Mouse (Mus musculus) T-helper 1 cell (primary cell): Measurements from ENCODE around the gene Swsap1.

Source experiments
- in situ Hi-C: fragments of 300-600 bp; cut with MboI, MseI; formaldehyde crosslinking; loops from one replicate; pipeline ENCODE4 v1.15.1; 2025; ENCODE audit warnings: high pct_unique_total_duplicates

The Swsap1 gene

GRCm38 (mm10) chr9:21955570-21956281 lies at the start of gene Swsap1:
Gene Swsap1 (plus strand): TSS chr9:21955755.
- in situ Hi-C loops, result no loop called here

GRCm38 (mm10) chr9:21908216-21908615 lies 47.3 kb upstream of the Swsap1 start:
- in situ Hi-C loops, result no loop called here

- in situ Hi-C loops, result no loop called here
These were observed 45.9 kb upstream of the Swsap1 start for GRCm38 (mm10) chr9:21909474-21910223.

- in situ Hi-C loops, result no loop called here
These were observed 38.6 kb upstream of the Swsap1 start for GRCm38 (mm10) chr9:21916851-21917492.

GRCm38 (mm10) chr9:21917493-21918034 lies 38.0 kb upstream of the Swsap1 start:
- in situ Hi-C loops, result no loop called here

- in situ Hi-C loops, result no loop called here
These were observed 37.4 kb upstream of the Swsap1 start, which contains the start of gene Rab3d for GRCm38 (mm10) chr9:21918035-21918592. Gene Rab3d (minus strand): TSS chr9:21918192.

- in situ Hi-C loops, result no loop called here
These were observed 36.7 kb upstream of the Swsap1 start for GRCm38 (mm10) chr9:21918692-21919384.

GRCm38 (mm10) chr9:21923036-21923435 lies 32.5 kb upstream of the Swsap1 start:
- in situ Hi-C loops, result no loop called here

- in situ Hi-C loops, result no loop called here
These were observed 32.0 kb upstream of the Swsap1 start for GRCm38 (mm10) chr9:21923490-21924098.

- in situ Hi-C loops, result no loop called here
These were observed 31.5 kb upstream of the Swsap1 start for GRCm38 (mm10) chr9:21924099-21924493.

GRCm38 (mm10) chr9:21925034-21925433 lies 30.5 kb upstream of the Swsap1 start:
- in situ Hi-C loops, result no loop called here

GRCm38 (mm10) chr9:21925506-21925905 lies 30.0 kb upstream of the Swsap1 start:
- in situ Hi-C loops, result no loop called here

- in situ Hi-C loops, result no loop called here
These were observed 29.4 kb upstream of the Swsap1 start for GRCm38 (mm10) chr9:21926155-21926554.

GRCm38 (mm10) chr9:21926784-21927183 lies 28.8 kb upstream of the Swsap1 start:
- in situ Hi-C loops, result no loop called here

- in situ Hi-C loops, result no loop called here
These were observed 28.3 kb upstream of the Swsap1 start, which contains the start of the genes Ccdc159 and Tmem205 for GRCm38 (mm10) chr9:21927208-21927753. Gene Ccdc159 (plus strand): TSS chr9:21927471. Gene Tmem205 (minus strand): TSS chr9:21927556.

GRCm38 (mm10) chr9:21929208-21929607 lies 26.3 kb upstream of the Swsap1 start:
- in situ Hi-C loops, result no loop called here

- in situ Hi-C loops, result no loop called here
These were observed 23.5 kb upstream of the Swsap1 start for GRCm38 (mm10) chr9:21932006-21932405.

GRCm38 (mm10) chr9:21932445-21933137 lies 23.0 kb upstream of the Swsap1 start:
- in situ Hi-C loops, result no loop called here

GRCm38 (mm10) chr9:21934021-21934420 lies 21.5 kb upstream of the Swsap1 start:
- in situ Hi-C loops, result no loop called here
